Mouse (Mus musculus) kidney, postnatal 36 days (tissue): ENCODE measurements around the gene Tmem81.

ENCODE experiments used
- DNase-seq, 2 experiments: peaks; one replicate each; pipeline ENCODE4 v3.0.0; 2021 to 2022; ENCODE audit warnings: mixed read lengths in 2 of 2

Tmem81 gene

DNA sequence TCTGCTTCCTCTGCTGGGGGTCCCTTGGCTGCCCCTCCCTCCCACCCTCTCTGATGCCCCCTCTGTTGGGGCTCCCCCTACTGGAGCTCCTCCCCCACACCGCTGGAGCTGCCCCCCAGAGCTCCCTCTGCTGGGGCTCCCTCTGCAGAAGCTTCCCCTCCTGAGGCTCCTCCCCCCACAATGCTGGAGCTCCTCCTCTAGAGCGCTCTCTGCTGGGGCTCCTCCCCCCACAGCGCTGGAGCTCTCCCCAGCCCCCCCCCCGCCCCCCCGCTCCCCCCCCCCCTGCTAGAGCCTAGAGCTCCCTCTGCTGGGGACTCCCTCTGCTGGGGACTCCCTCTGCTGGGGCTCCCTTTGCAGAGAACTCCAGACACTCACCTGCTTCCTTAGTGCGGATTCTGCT lies 14.7 kb downstream of the Tmem81 start:
- DNase-seq: peak; percentile 64 to 79

DNA sequence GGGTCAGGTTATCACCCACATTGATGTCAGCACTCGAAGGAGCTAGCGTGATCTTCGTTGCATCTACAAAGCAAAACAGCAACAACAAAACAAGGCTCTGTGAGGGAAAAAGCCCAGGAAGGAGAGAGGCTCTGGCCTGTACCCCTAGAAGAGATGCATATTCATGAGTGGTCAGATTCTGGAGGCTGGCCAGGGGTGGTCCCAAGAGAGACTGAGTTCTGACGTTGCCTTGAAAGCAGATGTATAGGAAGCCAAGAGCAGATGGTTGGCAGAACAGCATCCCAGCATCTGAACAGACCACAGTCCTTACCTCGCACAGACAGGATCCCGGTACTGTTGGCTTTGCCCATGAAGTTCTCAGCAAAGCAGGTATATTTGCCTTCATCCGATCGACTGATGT lies 17.0 kb downstream of the Tmem81 start:
- no peak for DNase-seq

DNA sequence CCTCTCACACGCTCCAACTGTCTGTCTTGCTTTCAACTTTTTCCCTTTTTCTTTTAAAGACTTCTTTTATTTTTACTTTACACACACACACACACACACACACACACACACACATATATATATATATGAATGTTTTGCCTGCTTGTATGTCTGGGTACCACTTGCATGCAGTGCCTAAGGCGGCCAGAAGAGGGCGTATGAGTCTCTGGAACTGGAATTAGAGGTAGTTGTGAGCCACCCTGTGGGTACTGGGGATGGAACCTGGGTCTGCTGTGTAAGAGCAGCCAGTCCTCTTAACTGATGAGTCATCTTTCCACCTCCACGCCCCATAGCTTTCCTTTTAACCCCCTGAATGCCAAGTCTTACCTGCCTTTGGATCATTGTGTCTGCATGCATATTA lies 17.9 kb downstream of the Tmem81 start:
- DNase-seq: peak; percentile 10 to 67

DNA sequence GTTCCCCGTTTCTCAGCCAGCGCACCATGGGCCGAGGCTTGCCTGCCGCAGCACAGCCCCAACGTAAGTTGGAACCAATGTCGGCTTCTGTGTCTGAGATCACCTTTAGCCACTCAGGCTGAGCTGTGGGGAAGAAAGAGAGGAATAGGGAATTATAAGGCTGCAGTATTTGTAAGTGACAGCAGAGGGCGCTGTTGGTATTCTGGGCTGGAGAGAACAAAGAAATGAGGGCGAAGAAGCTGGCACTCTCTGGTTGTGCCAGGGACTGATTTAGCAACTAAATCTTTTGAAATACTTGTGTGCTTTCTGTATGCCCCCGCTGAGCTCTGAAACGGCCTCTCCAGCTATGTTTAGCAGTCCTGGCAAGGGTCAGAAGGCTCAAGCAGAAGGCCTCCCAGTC lies 19.8 kb downstream of the Tmem81 start:
- peak; percentile 45 to 80 for DNase-seq

DNA sequence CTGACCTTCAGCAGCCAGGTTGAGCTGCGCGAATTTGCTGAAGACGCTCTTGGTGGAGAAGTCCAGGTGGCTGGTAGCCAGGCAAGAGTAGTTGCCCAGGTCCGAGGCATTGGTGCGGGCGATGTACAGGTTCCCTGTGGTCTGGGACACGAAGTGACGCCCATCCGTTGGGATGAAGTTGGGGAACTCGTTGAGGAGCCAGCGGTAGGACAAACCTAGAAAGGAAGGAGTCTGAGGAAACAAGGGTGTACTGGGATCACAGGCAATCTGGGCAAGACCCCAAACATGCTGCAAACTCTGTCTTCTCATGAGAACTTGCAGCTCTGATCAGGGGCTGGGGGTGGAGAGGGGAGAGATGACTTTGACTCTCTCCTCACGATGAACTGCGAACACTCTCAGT lies 22.0 kb downstream of the Tmem81 start:
- no peak for DNase-seq

DNA sequence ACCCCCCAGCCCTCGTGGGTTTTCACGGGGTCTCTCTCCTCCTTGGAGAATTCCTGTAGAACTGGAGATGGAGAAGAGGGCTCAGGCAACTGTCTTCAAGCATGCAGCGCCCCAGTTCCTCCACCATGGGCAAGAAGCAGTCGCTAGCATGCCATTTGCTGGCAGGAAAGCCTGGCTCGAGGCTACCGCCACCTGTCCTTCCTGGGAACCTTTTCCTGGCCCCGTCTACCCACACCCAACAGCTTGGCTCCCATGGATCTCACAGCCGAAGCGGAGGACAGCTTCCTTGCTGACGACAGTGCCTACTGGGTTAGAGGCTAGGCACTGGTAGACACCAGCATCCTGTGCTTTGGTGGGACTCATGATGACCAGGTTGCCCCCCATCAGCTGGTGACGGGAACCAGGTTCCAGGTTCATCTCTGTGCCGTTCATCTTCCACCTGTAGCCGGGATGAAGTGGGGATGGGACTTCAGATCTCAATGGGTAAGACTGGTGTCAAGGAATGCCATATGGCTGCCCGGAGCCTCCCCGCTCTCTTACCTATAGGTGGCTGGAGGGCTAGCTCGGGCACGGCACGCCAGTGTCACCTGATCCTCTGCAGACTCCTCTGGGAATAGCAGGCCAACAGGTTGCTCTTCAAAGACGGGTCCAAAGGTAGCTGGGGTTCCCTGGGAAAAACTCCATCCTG lies 22.8 kb downstream of the Tmem81 start:
- DNase-seq: no peak

DNA sequence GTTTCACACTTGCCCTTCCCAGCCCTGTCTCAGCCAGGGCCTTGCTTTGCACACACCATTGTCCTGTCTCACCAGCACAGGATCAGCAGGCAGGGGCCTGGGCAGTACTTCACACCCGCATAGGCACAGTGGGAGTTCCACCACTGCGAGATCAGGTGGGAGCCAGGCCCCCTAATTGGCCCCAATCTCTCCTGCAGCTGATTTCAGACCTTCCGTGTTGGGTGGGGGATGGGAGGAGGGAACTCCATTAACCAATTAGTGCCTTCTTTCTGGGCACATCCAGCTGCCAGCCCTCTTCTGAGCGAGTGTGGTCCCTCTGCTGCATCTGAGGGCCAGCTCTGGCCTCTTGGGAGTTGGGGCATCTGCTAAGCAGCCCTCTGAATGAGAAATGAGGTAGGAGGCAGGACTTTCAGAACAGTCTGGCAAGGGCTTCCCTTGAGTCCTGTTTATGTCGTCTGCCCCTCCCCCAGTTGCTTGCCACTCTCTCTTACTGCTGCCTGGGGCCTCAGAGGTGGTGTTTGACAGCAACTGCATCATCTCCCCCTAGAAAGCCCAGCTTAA lies 24.7 kb downstream of the Tmem81 start:
- no peak for DNase-seq

DNA sequence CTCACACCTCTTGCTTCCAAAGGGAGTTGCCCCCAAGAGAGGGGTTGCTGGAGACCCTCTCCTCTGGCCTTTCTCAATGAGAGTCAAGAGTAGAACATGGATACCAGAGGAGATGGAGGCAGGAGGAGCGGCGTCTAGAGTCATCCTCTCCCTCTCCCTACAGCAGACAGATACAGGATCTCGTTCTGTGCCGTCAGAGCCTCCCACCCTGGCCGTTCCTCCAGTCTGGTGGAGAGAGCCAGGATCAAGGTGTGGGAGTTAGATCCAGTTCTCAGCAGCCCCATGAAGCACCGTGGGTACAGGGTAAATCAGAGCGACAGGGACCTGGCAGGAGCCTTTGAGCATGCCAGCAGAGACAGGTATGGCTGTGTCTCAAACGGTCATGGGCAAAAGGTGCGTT lies 26.5 kb downstream of the Tmem81 start:
- no peak for DNase-seq

DNA sequence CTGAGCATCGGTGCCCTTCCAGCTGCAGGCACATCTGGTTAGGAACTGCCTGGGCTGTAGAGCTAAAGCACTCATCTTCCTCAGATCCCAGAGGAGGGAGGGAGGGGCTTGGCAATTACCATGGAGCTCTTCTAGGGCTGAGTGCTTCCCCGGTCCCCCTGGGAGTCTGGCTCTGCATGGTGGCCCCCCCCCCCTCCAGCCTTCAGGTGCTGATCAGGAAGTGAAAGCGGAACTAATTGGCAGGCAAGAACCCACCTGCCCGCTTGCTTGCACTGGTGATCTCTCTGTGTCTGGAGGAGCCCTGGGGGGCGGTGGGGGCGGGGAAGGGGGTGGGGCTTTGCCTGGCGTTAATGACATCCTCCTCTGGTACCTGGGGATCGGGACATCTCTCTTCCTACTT lies 27.8 kb downstream of the Tmem81 start:
- DNase-seq: no peak

DNA sequence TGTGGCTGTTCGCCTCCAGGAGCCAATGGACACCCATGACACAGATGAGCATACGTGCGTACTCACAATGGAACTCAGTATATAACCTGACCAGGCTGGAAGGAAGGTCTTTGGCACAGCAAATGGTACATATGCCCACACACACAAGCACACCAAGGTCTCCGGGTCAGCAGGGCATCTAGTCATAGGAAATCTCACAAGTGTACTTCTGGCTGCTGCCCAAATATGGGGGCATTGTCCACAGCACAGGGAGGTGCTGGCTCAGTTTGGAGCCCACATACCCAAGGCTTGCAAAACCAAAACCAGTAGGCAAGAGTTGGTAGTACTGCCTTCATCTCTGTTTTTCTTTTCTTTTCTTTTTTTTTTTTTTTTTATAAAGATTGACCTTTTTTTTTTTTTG lies 29.5 kb downstream of the Tmem81 start:
- DNase-seq: no peak

DNA sequence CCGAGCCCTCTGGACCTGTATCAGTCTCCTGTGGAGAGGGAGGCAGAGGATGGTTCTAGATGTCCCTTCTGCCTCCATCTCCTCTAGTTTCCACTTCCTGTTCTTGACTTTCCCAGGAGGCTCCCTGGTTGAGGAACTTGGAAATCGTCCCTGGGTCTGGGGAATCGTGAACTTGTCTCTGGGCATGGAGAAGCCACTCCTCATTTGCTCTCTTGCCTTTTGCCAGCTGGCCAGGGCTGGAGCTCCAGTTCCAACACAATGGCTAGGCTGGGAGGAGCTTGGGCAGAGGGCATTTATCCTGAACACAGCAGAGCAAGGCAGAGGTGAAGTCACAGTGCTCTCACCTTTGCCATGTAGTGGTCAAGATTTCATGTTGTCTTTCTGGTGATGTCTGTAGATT lies 30.4 kb downstream of the Tmem81 start:
- DNase-seq: no peak

DNA sequence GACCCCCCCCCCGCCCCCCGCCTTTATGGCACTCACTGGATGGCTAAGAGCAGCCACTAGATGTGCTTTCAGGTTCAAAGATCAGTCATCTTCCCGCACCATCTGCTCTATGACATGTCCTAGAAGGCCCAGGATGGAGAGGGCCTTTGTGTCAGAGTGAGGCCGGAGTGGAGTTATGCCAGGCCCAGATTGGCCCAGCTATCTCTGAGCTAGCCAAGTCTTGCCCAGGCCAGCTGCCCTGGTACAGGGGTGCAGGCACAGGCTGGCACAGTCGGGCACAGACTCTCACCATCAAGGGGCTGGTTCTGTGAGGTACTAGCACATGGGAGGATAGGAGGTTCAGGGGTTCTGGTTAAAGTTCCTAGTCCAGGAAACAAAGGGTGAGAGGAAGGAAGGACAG lies 31.7 kb downstream of the Tmem81 start:
- DNase-seq: no peak

DNA sequence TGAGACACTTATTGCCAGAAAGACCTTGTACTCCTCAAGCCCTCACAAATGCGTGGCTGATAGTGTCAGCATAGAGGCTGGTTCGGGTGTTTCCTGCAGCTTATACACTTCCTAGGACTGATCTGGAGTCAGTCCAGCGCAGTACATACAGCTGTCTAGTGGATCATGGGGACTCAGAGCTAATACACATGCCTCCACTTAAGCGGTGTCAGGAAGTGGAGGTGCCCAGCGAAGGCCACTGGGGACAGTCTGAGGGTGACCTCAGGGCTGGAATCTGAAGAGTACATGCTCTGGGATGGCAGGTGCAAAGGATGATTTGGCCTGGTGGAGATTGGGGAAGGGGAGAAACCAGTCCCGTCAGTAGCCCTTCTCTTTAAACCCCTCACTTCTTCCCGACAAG lies 34.7 kb downstream of the Tmem81 start:
- DNase-seq: no peak

DNA sequence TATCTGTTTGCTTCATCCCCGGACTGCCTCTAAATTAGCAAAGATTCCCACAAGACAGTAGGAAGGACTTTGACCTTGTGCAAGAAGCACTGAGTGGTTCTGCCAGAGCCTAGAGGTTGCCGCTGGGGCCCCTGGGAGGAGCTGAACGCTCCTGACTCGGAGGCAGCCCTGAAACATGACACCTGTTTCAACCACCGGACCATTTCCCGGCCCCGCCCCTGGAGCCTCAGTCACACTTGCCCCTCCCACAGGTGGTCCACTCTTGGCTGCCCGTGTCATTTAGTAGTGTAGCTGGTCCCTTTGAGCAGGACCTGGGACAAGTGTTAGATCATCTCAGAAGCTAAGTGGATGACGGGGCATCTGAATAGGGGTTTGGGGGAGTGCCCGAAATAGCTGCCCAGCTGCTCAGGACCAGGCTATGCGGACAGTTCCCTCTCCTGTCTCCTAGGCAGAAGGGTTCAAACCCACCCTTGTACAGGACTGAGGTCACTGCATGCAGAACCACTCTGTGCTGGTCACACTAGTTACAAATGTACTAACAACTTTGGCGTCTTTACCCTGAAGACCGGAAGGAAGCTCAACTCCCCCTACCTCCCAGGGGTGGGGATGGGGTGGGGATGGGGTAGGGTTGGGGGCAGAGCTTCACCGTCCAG lies 35.3 kb downstream of the Tmem81 start:
- peak; percentile 14 to 47 for DNase-seq

DNA sequence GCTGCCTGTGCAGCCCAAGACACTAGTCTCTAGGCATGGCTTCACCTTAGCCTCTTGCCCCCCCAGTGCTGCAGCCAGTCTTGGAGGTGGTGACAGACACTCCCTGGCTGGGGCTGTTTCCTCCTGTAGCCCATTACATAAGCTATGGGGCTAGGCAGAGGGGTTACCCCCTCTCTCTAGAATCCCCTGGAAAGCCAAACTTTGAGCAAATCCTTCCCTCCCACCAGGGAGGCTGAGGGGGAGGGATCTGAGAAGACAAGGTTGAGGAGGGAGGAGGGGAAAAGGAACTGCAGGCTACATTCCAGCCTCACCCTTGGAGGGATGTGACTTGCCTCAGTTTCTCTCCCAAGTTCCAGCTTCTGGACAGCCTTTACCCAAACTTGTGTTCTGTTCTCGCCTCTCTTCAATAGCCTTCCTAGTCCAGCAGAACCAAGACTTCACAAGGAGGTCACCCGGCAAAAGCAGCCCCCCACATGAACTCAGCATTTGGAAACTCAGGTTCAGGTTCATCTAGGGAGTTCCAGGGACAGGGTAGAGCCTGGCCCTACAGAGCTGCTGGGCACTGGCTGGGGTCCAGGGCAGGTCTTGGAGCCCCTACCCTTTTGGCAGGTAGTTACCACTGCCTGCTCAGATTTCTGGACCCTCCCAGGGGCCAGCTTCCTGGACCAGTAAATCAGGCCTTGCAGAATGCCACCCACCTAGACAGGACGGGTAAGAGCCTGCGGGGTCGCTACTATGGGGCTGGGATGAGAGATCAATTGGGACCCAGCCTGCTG lies 36.0 kb downstream of the Tmem81 start:
- DNase-seq: no peak

DNA sequence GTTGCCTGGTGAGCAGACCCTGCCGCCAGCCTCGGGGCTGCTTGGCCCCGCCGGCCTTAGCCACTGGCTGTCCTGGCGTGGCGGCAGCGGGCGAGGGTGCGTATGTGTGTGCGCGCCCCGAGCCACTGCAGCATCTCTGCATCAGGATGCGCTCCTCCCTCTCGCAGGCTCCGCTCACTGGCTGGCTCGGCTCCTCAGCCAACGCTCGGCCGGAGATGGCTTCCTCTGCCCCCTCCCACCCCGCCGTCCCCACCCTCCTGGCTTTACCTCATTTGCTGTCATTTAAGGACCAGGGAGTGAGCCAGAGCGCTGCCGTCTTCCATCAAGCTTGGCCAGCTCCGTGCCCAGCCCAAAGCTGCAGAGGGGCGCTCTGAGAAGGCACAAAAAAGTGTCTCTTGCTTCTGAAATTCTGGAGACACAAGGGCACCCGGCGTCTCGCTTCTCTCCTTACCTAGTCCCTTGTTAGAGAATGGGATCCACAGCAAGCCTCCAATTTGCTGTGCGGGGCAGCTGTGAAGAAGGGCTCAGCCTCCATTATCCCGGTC lies 36.8 kb downstream of the Tmem81 start, which contains the start of gene Cntn2:
Gene Cntn2 (minus strand): TSS at position 495 of the 545 bp plus-strand sequence.
- no peak for DNase-seq

DNA sequence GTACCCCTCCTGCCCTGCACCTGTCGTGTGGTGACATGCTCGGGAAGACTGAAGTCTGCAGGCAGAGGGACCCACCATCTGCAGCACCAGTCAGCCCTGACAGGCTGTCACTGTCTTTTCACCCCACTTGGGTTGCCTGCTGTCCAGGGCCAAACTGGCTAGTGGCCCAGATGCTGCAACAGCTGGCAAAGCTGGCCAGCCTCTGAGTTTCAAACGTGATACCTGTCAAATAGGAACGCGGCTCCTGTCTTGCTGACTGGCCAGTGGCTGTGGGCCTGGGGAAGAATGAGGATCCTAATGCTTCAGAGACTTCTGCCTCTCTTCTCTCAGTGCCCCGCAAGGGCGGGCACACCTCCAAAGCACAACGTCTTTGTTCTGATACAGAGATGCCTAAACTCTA lies 37.8 kb downstream of the Tmem81 start:
- no peak for DNase-seq

DNA sequence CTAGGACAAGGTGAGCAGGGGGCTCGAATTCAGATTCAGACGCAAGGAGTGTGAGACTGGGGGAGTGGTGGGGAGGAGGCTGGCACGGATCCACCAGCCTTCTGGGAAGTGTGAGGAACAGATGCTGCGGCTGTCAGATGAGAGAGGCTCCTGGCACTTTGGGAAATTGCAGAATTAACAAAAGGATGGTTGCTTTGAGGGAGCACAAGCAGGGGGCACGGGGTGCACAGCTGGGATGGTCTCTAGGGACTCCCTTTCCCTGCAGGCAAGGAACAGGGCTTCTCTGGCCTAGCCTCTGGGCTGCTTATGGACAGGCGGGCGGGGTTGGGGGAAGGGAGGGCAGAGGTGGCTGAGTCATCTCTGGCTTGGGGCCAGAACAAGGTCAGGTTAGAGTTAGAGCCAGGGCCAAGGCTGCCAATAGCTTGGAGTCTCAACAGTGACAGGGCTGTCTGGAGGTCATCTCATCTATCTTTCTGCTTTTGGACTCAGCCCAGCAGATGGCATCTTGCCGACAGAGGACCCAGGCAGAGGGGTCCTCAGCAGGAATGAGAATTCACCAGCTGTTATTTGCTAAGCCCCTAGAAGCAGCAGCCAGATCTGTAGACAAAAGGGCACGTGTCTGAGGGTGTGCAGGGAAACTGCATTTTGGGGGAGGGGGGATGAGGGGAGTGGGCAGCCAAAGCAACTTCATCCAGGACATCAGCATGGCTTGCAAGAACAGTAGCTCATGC lies 52.0 kb downstream of the Tmem81 start:
- peak; percentile 70 to 74 for DNase-seq
